Mouse (Mus musculus) cerebellum, postnatal 4 days (tissue): ENCODE results near the gene Gnb3.
"Not testable (repeated sequence)": the region's sequence is repeated elsewhere in the genome, so short reads cannot be mapped to it uniquely, and the experiment has no call there.

ENCODE experiments used
- DNase-seq, 2 experiments: peaks; one replicate each; pipeline ENCODE4 v3.0.0; 2022; ENCODE audit warnings: low spot score in 2 of 2, mixed read lengths in 1 of 2

Gene Gnb3

GRCm38 (mm10) chr6:124816611-124817010, 23.5 kb downstream of the Gnb3 start:
- no peak for DNase-seq

GRCm38 (mm10) chr6:124814858-124815774, 25.0 kb downstream of the Gnb3 start:
- DNase-seq = no peak

DNA sequence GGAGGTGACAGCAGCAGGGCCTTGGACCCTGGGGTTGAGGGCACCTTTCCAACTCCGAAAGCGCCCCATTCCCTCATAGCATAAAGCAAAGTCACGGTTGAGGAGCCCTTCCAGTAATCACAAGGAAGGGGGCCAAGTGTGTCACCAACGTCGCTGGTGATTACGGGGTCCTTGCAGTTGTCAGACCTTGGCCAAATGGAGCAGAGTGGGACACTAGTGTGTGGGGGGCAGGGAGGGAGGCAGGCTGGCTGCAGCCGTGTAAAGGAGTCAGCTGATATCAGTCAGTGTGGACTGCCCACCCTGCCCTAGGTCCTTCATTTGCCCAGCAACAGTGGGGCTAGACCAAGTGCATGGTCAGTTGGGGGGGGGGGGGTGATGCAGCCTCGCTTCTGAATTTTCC, 25.6 kb downstream of the Gnb3 start:
- DNase-seq = peak in 1 of 2 experiments; percentile 49

GRCm38 (mm10) chr6:124813933-124814332, 26.1 kb downstream of the Gnb3 start, which contains the start of gene Tpi1:
TSS of gene Tpi1 (minus strand) at chr6:124814296.
- DNase-seq = peak; percentile 65 to 84

GRCm38 (mm10) chr6:124813496-124813895, 26.6 kb downstream of the Gnb3 start:
- DNase-seq = peak in 1 of 2 experiments; percentile 61

- DNase-seq = no peak
Measured at GRCm38 (mm10) chr6:124812848-124813247, 27.2 kb downstream of the Gnb3 start.

GRCm38 (mm10) chr6:124811701-124812560, 28.1 kb downstream of the Gnb3 start:
- DNase-seq = no peak

GRCm38 (mm10) chr6:124811403-124811665, 28.7 kb downstream of the Gnb3 start:
- DNase-seq = no peak

GRCm38 (mm10) chr6:124810566-124811402, 29.3 kb downstream of the Gnb3 start:
- not testable (repeated sequence) for DNase-seq

DNA sequence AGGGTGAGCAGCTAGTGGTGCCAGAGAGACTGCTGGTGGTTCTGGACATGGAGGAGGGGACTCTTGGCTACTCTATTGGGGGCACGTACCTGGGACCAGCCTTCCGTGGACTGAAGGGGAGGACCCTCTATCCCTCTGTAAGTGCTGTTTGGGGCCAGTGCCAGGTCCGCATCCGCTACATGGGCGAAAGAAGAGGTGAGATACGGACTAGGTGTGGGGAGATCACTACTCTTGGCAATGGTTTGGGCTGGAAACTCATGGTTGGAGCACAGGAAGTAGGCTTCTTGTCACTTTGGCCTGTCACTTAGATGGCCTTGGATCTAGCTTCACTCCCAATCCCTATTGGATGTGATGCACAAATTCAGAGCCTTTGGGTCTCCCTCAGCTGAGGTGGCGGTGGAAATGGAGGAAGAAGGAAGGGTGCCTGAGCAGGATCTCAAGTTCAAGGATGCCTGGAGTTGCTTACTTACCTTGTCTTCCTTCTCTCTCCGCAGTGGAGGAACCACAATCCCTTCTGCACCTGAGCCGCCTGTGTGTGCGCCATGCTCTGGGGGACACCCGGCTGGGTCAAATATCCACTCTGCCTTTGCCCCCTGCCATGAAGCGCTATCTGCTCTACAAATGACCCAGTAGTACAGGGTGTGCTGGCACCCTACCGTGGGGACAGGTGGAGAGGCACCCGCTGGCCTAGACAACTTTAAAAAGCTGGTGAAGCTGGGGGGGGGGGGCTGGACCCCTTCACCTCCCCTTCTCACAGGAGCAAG, 30.1 kb downstream of the Gnb3 start:
- DNase-seq = no peak

DNA sequence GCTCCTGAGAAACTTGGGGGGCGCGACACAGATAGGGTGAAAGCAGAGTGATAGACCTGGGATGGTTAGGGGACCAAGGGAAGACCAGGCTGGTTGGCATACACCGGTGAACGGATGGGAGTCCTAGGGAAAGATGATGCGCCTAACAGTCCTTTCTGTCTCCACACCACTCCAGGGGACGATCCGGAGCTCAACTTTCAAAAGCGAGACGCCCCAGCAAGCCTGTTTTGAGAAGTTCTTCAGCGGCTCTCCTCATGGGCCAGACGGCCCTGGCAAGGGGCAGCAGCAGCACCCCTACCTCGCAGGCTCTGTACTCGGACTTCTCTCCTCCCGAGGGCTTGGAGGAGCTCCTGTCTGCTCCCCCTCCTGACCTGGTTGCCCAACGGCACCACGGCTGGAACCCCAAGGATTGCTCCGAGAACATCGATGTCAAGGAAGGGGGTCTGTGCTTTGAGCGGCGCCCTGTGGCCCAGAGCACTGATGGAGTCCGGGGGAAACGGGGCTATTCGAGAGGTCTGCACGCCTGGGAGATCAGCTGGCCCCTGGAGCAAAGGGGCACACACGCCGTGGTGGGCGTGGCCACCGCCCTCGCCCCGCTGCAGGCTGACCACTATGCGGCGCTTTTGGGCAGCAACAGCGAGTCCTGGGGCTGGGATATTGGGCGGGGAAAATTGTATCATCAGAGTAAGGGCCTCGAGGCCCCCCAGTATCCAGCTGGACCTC, 30.9 kb downstream of the Gnb3 start:
- DNase-seq = peak; percentile 64 to 84

DNA sequence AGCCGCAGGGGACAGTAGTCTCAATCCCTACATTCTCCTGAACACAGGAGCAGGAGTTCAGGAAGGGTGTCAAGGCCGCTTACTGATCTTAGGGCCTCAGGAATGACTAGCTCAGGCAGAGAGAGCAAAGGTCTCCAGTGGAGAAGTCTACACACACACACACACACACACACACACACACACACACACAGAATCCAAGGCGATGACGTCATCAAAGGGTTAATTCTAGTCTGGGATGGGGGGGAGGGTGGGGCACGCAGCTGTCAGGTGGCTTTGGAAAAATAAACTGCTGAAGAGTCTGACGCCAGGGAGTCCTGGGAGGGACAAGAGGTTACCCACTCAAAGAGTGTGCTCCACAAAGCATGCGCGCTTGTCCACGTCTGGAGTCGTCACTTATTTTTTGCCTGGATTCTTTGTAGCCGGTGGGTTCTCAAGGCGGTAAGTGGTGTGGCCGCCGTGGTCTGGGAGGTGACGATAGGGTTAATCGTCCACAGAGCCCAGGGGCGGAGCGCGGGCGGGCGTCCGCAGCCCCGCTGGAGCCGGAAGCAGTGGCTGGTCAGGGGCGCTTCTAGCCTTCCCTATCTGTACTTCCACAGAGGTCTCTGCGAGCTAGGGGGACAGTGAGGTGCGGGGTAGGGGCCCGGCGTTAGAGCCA, 31.6 kb downstream of the Gnb3 start, which contains the start of gene Spsb2:
TSS of gene Spsb2 (plus strand) at position 304 of the 655 bp plus-strand sequence.
- peak in 1 of 2 experiments; percentile 69 for DNase-seq

- no peak for DNase-seq
Measured at GRCm38 (mm10) chr6:124807986-124808357, 32.1 kb downstream of the Gnb3 start.

DNA sequence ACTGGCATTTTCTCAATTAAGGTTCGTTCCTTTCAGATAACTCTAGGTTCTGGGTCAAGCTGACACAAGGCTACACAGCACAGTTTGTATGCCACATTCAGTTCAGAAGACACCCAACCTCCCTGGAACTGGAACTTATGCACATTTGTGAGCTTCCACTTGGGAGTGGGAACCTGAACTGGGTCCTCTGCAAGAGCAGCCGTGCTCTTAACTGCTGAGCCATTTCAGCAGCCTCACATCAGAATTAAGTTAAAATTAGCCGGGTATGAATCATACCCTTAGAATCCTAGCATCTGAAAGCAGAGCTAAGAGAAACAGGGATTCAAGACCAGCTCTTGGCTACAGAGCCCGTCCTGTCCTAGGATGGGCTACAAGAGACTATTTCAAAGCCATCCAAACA, 32.7 kb downstream of the Gnb3 start:
- no peak for DNase-seq

DNA sequence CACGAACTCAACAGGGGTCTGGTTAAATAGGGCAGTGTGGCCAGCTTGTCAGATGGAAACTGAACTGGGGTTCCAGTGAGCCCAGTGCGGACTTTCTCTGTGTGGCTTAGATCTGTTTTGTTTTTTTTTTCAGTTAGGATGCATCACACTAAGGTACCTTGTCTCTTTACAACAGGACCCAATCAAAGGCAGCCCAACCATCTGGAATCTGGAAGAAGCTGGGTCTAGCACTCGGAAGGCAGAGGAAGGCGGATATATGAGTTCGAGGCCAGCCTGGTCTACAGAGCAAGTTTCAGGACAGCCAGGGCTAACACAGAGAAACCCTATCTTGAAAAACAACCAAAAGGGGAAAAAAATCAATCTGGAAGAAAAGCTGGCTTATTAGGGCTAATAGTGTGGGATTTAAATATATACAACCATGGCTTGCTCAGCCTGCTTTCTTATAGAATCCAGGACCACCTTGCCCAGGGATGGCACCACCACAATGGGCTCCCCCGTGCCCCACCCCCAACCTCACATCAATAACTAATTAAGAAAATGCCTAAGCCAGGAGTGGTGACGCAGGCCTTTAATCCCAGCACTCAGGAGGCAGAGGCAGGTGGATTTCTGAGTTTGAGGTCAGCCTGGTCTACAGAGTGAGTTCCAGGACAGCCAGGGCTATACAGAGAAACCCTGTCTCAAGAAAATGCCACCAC, 33.5 kb downstream of the Gnb3 start:
- DNase-seq = no peak

GRCm38 (mm10) chr6:124805341-124806321, 34.4 kb downstream of the Gnb3 start:
- peak; percentile 83 to 92 for DNase-seq

GRCm38 (mm10) chr6:124804341-124804740, 35.7 kb downstream of the Gnb3 start:
- DNase-seq = no peak

- DNase-seq = not testable (repeated sequence)
Measured at GRCm38 (mm10) chr6:124803691-124804090, 36.4 kb downstream of the Gnb3 start.
